In the genomic region with DNA sequence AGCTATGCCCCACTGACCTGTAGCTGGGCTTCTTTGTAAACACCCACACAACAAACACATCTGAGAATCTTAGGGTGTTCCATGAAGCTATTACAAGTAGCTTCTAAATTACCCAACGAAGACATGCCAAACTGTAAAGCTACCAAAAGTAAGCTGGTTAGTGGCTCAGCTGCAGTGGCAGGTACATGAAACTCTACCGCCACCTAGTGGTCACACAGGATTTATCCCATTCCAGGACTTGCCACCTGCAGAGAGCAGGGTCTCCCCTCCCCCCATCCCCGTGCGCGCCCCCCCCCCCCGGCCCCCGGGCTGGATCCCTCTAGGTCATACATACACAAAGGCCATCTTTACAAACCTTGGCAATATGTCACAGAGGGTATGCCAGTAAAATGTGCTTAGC, we compare ENCODE assay signal across 9 mouse cellular contexts.
A peak's percentile ranks its signal among the peaks of the same experiment; 100 is the strongest.
DNase-seq lines count a peak whose midpoint lies in the region; ATAC-seq and TF ChIP-seq lines count a peak whose summit lies in the region.
"Had no signal": no experiment of that assay in that cellular context is flagged by ENCODE, and none has a peak within 500 bp of the region (broad histone marks: within the 10 kb centered on the region; RNA-seq: fewer than 3 reads in every experiment).

No protein-coding gene starts in this region.

- no peak for TF ChIP-seq EP300 in stomach, postnatal 0 days (optimal IDR thresholded peaks at IDR 0.05)

- 3% methylated on average over 5 of the region's 7 CpGs for WGBS in hindbrain, embryonic 14.5 days
- under 1% methylated on average over 6 of the region's 7 CpGs for WGBS in midbrain, postnatal 0 days
- 2% methylated on average over 7 of the region's 7 CpGs for WGBS in stomach, postnatal 0 days

- H3K9ac ChIP-seq in hindbrain, embryonic 14.5 days: no peak overlapping the region
- no peak overlapping the region for H3K9ac ChIP-seq in midbrain, postnatal 0 days (replicated peaks; ENCODE audit: low read length, poor library complexity, severe bottlenecking)
- H3K9ac ChIP-seq in stomach, postnatal 0 days (ENCODE audit: low read length): no peak overlapping the region
- H3K9ac ChIP-seq: embryonic facial prominence, embryonic 13.5 days had no signal

- no peaks in the 10 kb centered on the region for H3K4me1 ChIP-seq in bone marrow macrophage, adult 2 months (ENCODE audit: control insufficient read depth, insufficient read depth, low read length)
- 0 out of 2 replicates have a peak, but pooled peaks cover 4% of the 10 kb centered on the region for H3K4me1 ChIP-seq in hindbrain, embryonic 14.5 days (replicated peaks; ENCODE audit: control insufficient read depth, insufficient read depth, low read length)
- H3K4me1 ChIP-seq in midbrain, postnatal 0 days (ENCODE audit: insufficient read depth, low read length): no peaks in the 10 kb centered on the region
- H3K4me1 ChIP-seq in stomach, postnatal 0 days (replicated peaks; ENCODE audit: control insufficient read depth, insufficient read depth): no peaks in the 10 kb centered on the region

- TF ChIP-seq POLR2A in bone marrow macrophage, adult 2 months (IDR thresholded peaks at IDR 0.05; ENCODE audit: borderline replicate concordance, low read depth, low read length): no peak

- intact Hi-C loops in left cerebral cortex, postnatal 14 days (cut with DNase I): loop anchor here (10.0 kb wide), 1 partner anchor 531 kb away; no protein-coding TSS in a partner anchor

- H3K4me2 ChIP-seq in hindbrain, embryonic 14.5 days (replicated peaks): no peak overlapping the region
- no peak overlapping the region for H3K4me2 ChIP-seq in midbrain, postnatal 0 days (ENCODE audit: low read depth, low read length, poor library complexity, severe bottlenecking)
- no peak overlapping the region for H3K4me2 ChIP-seq in stomach, postnatal 0 days (replicated peaks; ENCODE audit: low read depth)
- H3K4me2 ChIP-seq: embryonic facial prominence, embryonic 13.5 days had no signal

- H3K4me3 ChIP-seq in bone marrow macrophage, adult 2 months (ENCODE audit: insufficient read depth, low read length): no peak overlapping the region
- no peak overlapping the region for H3K4me3 ChIP-seq in hindbrain, embryonic 14.5 days (replicated peaks; ENCODE audit: low read length)
- H3K4me3 ChIP-seq in midbrain, postnatal 0 days (ENCODE audit: low read depth, low read length): no peak overlapping the region
- no peak overlapping the region for H3K4me3 ChIP-seq in stomach, postnatal 0 days (ENCODE audit: low read depth, low read length)
- H3K4me3 ChIP-seq: embryonic facial prominence, embryonic 13.5 days had no signal

- no peak overlapping the region for H3K27ac ChIP-seq in bone marrow macrophage, adult 2 months (ENCODE audit: insufficient read depth, low read depth, low read length)
- H3K27ac ChIP-seq in hindbrain, embryonic 14.5 days: no peak overlapping the region
- H3K27ac ChIP-seq in midbrain, postnatal 0 days (ENCODE audit: low read depth, low read length): no peak overlapping the region
- no peak overlapping the region for H3K27ac ChIP-seq in stomach, postnatal 0 days (replicated peaks)
- H3K27ac ChIP-seq: embryonic facial prominence, embryonic 13.5 days had no signal

- no peaks in the 10 kb centered on the region for H3K36me3 ChIP-seq in hindbrain, embryonic 14.5 days (replicated peaks; ENCODE audit: control insufficient read depth, insufficient read depth)
- no peaks in the 10 kb centered on the region for H3K36me3 ChIP-seq in midbrain, postnatal 0 days (ENCODE audit: insufficient read depth, low read length)
- no peaks in the 10 kb centered on the region for H3K36me3 ChIP-seq in stomach, postnatal 0 days (ENCODE audit: control insufficient read depth, insufficient read depth, low read length)
- H3K36me3 ChIP-seq: embryonic facial prominence, embryonic 13.5 days had no signal

- TF ChIP-seq CTCF in bone marrow macrophage, adult 2 months (IDR thresholded peaks at IDR 0.05; ENCODE audit: low read depth, low read length): peak; percentile 72
- peak; percentile 86 for TF ChIP-seq CTCF in midbrain, postnatal 0 days (IDR thresholded peaks at IDR 0.05)
- TF ChIP-seq CTCF in stomach, postnatal 0 days (IDR thresholded peaks at IDR 0.05; ENCODE audit: low read depth): peak; percentile 83

- no peak for ATAC-seq in hindbrain, embryonic 14.5 days (ENCODE audit: low FRiP score)
- no peak for ATAC-seq in midbrain, postnatal 0 days (ENCODE audit: low FRiP score)
- no peak for ATAC-seq in stomach, postnatal 0 days (ENCODE audit: low FRiP score, low TSS enrichment)

- H3K27me3 ChIP-seq in hindbrain, embryonic 14.5 days (ENCODE audit: control insufficient read depth, insufficient read depth, low read length): no peaks in the 10 kb centered on the region
- no peaks in the 10 kb centered on the region; the same call in 1 of the 2 replicates for H3K27me3 ChIP-seq in midbrain, postnatal 0 days (ENCODE audit: insufficient read depth, low read length)
- H3K27me3 ChIP-seq in stomach, postnatal 0 days (ENCODE audit: control insufficient read depth, insufficient read depth, low read length): no peaks in the 10 kb centered on the region

- peak; percentile 45 for DNase-seq in left cerebral cortex, adult 11 months (ENCODE audit: low spot score)
- DNase-seq in left cerebral cortex, adult 8-10 months (ENCODE audit: low spot score in 2 of 2): no peak
- peak; percentile 81 for DNase-seq in forelimb bud, embryonic 11.5 days (ENCODE audit: low read depth, low spot score)
- DNase-seq in hindbrain, embryonic 14.5 days (ENCODE audit: low spot score): peak; percentile 91
- peak; percentile 72 to 85 for DNase-seq in left cerebral cortex, postnatal 14 days (ENCODE audit: low spot score in 2 of 2)
- DNase-seq in midbrain, postnatal 0 days (ENCODE audit: low spot score): peak; percentile 91
- DNase-seq in stomach, postnatal 0 days (ENCODE audit: low spot score): peak; percentile 80

- H3K9me3 ChIP-seq in hindbrain, embryonic 14.5 days (ENCODE audit: control insufficient read depth, low read length): no peaks in the 10 kb centered on the region
- no peaks in the 10 kb centered on the region for H3K9me3 ChIP-seq in midbrain, postnatal 0 days (ENCODE audit: low read length)
- no peaks in the 10 kb centered on the region for H3K9me3 ChIP-seq in stomach, postnatal 0 days (ENCODE audit: control insufficient read depth, low read length)
- H3K9me3 ChIP-seq: embryonic facial prominence, embryonic 13.5 days had no signal

Comparison
In these comparisons a context has a peak if more than half of its experiments do, and no peak if none do; other contexts are left out.
1. DNase-seq: peak in left cerebral cortex, adult 11 months (single experiment), forelimb bud, embryonic 11.5 days (single experiment), hindbrain, embryonic 14.5 days (single experiment), left cerebral cortex, postnatal 14 days (2 of 2), midbrain, postnatal 0 days (single experiment) and stomach, postnatal 0 days (single experiment); none in left cerebral cortex, adult 8-10 months (0 of 2).
2. Peak in every context shown above with its lines, with median percentiles within 50 percentile points of each other: CTCF ChIP-seq.